Mouse (Mus musculus) thymus, adult 2 months (tissue): ENCODE measurements around the gene Rab44. TPM values are rescaled to one million over a fixed set of nuclear protein-coding genes. Genes with fewer than 3 reads are reported as not detected.
"Not testable (repeated sequence)": the region's sequence is repeated elsewhere in the genome, so short reads cannot be mapped to it uniquely, and the experiment has no call there.

ENCODE experiments used
- DNase-seq: peaks from one replicate; pipeline ENCODE4 v3.0.0; 2021
- H3K27ac ChIP-seq: fragments of 200-500 bp; 2 replicates; pipeline ENCODE4 v1.5.1; 2012; ENCODE audit warnings: low read length, control low read depth; ENCODE audit not compliant: control insufficient read depth, insufficient read depth
- H3K27me3 ChIP-seq: fragments of 200-500 bp; 2 replicates; pipeline ENCODE4 v1.6.1; 2012; ENCODE audit warnings: mild to moderate bottlenecking, low read length, moderate library complexity, mixed read lengths; ENCODE audit not compliant: control insufficient read depth, insufficient read depth
- H3K36me3 ChIP-seq: fragments of 200-500 bp; 2 replicates; pipeline ENCODE4 v1.6.1; 2012; ENCODE audit warnings: mild to moderate bottlenecking, low read length, moderate library complexity; ENCODE audit not compliant: control insufficient read depth, insufficient read depth
- H3K4me1 ChIP-seq: fragments of 200-500 bp; replicated peaks from 2 replicates; pipeline ENCODE4 v1.6.1; 2012; ENCODE audit warnings: low read length; ENCODE audit not compliant: control insufficient read depth, insufficient read depth
- H3K4me3 ChIP-seq: fragments of 200-500 bp; 2 replicates; pipeline ENCODE4 v1.5.1; 2012; ENCODE audit warnings: mild to moderate bottlenecking, low read length, control low read depth, moderate library complexity; ENCODE audit not compliant: control insufficient read depth, insufficient read depth
- CTCF ChIP-seq: fragments of 200-500 bp; IDR thresholded peaks from 2 replicates; pipeline ENCODE4 v1.5.1; 2012; ENCODE audit warnings: mild to moderate bottlenecking, control low read depth, low read length, moderate library complexity, borderline replicate concordance; ENCODE audit not compliant: control insufficient read depth, poor library complexity, insufficient read depth; ENCODE audit errors: extremely low read depth
- POLR2A ChIP-seq: fragments of 200-500 bp; IDR thresholded peaks from 2 replicates; pipeline ENCODE4 v1.6.1; 2012; ENCODE audit warnings: mild to moderate bottlenecking, low read length, control low read depth, moderate library complexity; ENCODE audit not compliant: control insufficient read depth, poor library complexity, insufficient read depth; ENCODE audit errors: extremely low read depth
- WGBS: fragments of 180-500 bp; shearing (Covaris S2); methylation state at CpG from one replicate; pipeline ENCODE4 v1.1.7; 2018; 5-methylcytosine and 5-hydroxymethylcytosine counted together
- polyA plus RNA-seq: library from polyadenylated mRNA; depleted of rRNA; stranded (reverse); fragments of >200 nt; gene quantifications from 2 replicates; pipeline ENCODE4 v1.2.3, GENCODE M21; 2012; rRNA removed

Gene Rab44
- polyA plus RNA-seq, result 8.3 and 8.9 TPM in 2 replicates

DNA sequence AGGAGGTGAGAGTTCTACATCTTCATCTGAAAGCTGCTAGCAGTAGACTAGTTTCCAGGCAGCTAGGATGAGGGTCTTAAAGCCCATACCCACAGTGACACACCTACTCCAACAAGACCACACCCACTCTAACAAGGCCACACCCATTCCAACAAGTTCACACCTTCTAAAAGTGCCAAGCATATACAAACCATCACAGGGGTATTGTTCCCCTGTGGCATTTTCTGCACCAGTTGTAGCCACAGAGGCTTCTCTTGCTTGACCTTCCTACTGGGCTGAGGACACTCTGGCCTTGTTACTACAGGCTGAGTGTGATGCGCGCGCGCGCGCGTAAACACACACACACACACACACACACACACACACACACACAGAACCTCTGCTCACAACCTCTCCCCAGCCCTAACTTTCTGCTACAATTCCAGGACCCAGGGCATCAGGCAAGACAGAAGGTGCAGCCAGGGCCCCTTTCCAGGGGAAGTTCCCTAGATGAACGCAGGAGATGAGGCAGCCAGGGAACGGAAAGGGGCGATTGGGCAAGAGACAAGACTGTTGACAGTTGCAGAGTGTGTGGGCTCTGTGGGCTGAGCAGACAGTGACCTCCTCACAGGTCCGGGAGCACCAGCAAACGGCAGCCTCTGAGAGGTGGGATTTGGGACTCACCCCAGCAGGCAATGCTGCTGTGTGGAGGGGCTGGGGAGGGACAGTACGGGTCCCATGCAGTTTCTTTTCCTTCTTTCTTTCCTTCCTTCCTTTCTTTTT, at the start of gene Rab44:
Rab44 (plus strand) TSS at position 555 of the 762 bp plus-strand sequence.
- WGBS, result 72% methylated on average over 13 of the region's 13 CpGs
- no peak for TF ChIP-seq CTCF
- TF ChIP-seq POLR2A, result no peak
- no peak for DNase-seq
- Histone ChIP-seq H3K36me3 (no peaks in the 10 kb centered on the region), H3K27me3 (no peaks in the 10 kb centered on the region), H3K4me3 (no peak within 1 kb of the TSS), H3K4me1 (peaks cover 13% of the 10 kb centered on the region), H3K27ac (no peak within 1 kb of the TSS)

GRCm38 (mm10) chr17:29065245-29065940, 48.6 kb upstream of the Rab44 start:
- H3K27me3 ChIP-seq, result no peaks in the 10 kb centered on the region
- no peak overlapping the region for H3K27ac ChIP-seq
- TF ChIP-seq CTCF, result no peak
- TF ChIP-seq POLR2A, result no peak
- H3K36me3 ChIP-seq, result no peaks in the 10 kb centered on the region
- 0 out of 2 replicates have a peak, but pooled peaks cover 6% of the 10 kb centered on the region for H3K4me1 ChIP-seq
- H3K4me3 ChIP-seq, result no peak overlapping the region
- no peak for DNase-seq
- 97% methylated on average over 21 of the region's 21 CpGs for WGBS

DNA sequence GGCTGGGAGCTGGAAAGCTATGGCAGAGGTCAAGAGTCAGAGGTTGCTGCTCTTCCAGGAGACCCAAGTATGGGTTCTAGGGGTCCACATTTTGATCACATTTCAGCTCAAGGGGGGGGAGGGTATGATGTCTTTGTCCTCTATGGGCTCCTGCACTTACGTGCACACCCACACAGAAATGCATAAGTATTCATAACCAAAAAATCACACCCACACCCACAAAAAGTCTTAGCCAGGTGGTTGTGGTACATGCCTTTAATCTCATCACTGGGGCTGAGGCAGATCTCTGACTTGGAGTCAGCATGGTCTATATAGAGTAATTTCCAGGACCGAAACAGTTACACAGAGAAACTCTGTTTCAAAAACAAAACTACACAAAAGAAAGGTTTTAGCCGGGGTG, 48.0 kb upstream of the Rab44 start:
- DNase-seq, result no peak
- no peaks in the 10 kb centered on the region for H3K36me3 ChIP-seq
- 72% methylated on average over 3 of the region's 3 CpGs for WGBS
- 0 out of 2 replicates have a peak, but pooled peaks cover 6% of the 10 kb centered on the region for H3K4me1 ChIP-seq
- no peak overlapping the region for H3K4me3 ChIP-seq
- H3K27me3 ChIP-seq, result no peaks in the 10 kb centered on the region
- no peak for TF ChIP-seq CTCF
- TF ChIP-seq POLR2A, result no peak
- no peak overlapping the region for H3K27ac ChIP-seq

DNA sequence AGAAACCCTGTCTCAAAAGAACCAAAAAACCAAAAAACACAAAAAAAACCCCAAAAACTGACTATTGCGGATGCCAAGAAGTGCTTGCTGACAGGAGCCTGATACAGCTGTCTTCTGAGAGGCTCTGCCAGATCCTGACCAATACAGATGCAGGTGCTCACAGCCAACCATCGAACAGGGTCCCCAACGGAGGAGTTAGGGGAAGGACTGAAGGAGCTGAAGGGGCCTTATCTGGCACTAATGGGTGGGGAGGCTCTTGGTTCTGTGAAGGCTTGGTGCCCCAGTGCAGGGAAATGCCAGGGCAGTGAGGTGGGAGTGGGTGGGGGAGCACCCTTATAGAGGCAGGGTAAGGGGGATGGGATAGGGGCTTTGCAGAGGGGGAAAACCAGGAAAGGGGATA, 46.5 kb upstream of the Rab44 start:
- DNase-seq, H3K36me3 ChIP-seq, H3K4me3 ChIP-seq, H3K27ac ChIP-seq, H3K4me1 ChIP-seq, H3K27me3 ChIP-seq: not testable (repeated sequence)
- 30% methylated on average over 3 of the region's 3 CpGs for WGBS

DNA sequence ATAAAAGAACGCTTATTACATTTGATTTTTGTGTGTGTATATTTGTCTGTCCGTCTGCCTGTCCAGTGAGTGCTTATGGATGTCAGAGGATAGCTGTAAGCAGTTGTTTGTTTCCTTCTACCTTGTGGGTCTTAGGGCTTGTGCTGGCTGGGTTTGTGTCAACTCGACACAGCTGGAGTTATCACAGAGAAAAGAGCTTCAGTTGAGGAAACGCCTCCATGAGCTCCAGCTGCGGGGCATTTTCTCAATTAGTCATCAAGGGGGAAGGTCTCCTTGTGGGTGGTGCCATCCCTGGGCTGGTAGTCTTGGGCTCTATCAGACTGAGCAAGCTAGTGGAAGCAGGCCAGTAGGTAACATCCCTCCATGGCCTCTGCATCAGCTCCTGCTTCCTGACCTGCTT, 46.1 kb upstream of the Rab44 start:
- peaks cover 6% of the 10 kb centered on the region; the same call in 1 of the 2 replicates for H3K4me1 ChIP-seq
- no peak overlapping the region for H3K4me3 ChIP-seq
- TF ChIP-seq POLR2A (no peak), CTCF (no peak)
- no peaks in the 10 kb centered on the region for H3K36me3 ChIP-seq
- WGBS, result 78% methylated on average over 5 of the region's 5 CpGs
- no peak overlapping the region for H3K27ac ChIP-seq
- no peaks in the 10 kb centered on the region for H3K27me3 ChIP-seq
- DNase-seq, result no peak

- 94% methylated on average over 10 of the region's 10 CpGs for WGBS
- no peaks in the 10 kb centered on the region for H3K27me3 ChIP-seq
- no peak for DNase-seq
- H3K27ac ChIP-seq, result no peak overlapping the region
- TF ChIP-seq POLR2A (no peak), CTCF (no peak)
- H3K4me3 ChIP-seq, result no peak overlapping the region
- H3K36me3 ChIP-seq, result no peaks in the 10 kb centered on the region
- peaks cover 9% of the 10 kb centered on the region; the same call in 1 of the 2 replicates for H3K4me1 ChIP-seq
Observed at GRCm38 (mm10) chr17:29069063-29069462, 44.9 kb upstream of the Rab44 start.
